Mouse (Mus musculus) adipocyte (in vitro differentiated cells): ENCODE data around the gene Zfpm1.
"Not testable (repeated sequence)": the region's sequence is repeated elsewhere in the genome, so short reads cannot be mapped to it uniquely, and the experiment has no call there.

Experiments used
- DNase-seq: peaks from one replicate; pipeline ENCODE4 v3.0.0-alpha.2; 2016; ENCODE audit warnings: low spot score

The Zfpm1 gene

DNA sequence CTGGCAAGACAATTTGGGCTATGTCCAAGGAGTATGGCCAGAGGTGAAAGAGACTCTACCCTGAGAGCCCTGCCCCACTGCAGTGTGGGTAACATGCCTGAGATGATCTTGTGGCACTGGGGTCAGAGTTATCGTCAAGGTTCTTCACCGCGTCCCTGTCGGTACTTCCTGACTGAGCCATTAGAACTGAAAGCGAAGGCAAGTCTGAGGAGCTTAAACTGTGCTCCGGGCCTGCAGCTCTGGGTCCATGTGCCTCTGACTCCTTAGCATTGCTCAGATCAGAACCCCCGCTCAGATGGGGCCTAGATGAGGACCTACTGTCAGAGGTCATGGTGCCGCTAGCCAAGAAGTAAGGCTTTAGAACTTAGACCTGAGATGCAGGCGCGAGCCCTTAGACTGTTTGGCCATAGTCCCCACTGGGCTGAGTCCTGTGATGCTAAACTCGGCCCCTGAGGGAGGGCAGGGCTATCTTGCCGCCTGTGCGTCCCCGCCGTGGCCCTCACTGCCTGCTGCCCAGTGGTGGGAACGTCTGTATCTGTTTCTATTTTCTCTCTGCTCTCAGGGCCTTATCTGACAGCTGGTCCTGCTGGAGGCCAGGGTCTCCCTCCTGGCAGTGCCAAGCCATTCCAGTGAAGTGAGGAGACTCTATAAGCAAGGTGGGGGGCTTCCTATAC is 17.8 kb downstream of the Zfpm1 start:
- DNase-seq = no peak

DNA sequence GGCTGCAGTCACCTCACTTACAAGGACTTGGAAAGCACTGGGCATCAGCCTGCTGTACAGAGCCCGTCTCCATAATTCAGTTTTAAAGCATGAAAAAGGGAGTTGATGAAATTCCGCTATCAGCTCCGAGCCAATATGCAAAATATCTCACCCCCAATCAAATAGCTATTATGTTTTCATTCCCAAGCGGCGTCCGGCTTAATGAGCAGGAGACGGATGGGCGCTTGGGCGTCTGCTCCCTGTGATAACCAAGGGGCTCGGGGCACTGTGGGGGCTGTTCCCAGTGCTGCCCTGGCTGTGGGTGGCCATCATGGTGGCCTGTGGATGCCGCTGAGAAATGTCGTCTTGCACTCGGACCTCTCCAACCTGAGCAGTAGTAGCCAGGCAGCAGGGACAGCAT is 19.1 kb downstream of the Zfpm1 start:
- no peak for DNase-seq

DNA sequence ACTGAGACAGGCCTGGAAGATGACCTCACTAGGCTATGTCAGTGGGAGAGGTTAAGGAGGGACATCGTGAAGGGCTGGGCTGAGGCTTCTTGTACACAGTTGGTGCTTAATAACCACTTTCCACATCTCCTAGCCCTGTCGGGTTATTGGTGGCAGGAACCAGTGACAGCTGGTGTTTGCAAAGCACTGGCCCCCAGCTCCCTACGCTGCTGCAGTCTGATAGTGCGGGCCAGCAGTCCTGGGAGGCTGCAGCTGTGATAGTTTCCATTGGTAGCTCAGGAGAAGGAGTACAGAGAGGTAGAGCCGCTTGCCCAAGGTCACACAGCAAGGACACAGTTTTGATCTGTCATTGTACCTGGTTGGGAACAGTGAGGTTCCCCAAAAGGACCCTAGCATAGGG is 19.9 kb downstream of the Zfpm1 start:
- no peak for DNase-seq

DNA sequence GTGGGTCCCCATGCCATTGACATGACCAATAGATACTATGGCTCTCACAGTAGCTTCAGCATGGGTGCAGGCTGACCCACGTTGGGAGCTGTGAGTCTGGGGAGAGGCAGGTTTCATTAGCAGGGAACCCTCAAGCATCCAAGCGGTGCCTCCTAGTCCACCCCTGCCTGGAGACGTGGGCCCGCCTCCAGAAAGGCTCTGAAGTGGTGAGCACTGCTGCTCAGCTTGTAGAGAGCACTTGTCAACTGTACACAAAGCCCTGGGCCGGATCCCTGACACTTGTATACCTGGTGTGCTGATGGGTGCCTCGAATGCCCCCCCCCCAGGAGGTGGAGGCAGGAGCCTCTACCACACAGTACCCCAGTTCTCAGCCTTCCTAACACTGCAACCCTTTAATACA is 21.5 kb downstream of the Zfpm1 start:
- DNase-seq = no peak

DNA sequence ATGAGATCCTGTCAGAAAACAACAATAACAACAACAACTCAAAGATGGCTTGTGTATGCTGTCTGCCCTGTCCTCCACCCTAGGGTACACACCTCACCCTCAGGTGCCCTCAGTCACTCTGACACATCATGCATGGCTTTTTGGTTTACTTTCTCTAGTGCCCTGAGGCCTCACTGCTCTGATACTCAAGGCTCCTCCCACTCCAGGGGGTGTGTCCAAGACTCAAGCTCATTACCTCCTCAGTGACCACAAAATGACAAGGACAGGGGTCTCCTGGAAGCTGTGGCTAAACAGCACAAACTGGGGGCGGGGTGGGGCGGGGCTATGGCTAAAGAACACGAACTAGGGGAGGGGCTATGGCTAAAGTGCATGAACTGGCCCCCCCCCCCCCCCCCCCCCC is 22.1 kb downstream of the Zfpm1 start:
- DNase-seq = no peak

DNA sequence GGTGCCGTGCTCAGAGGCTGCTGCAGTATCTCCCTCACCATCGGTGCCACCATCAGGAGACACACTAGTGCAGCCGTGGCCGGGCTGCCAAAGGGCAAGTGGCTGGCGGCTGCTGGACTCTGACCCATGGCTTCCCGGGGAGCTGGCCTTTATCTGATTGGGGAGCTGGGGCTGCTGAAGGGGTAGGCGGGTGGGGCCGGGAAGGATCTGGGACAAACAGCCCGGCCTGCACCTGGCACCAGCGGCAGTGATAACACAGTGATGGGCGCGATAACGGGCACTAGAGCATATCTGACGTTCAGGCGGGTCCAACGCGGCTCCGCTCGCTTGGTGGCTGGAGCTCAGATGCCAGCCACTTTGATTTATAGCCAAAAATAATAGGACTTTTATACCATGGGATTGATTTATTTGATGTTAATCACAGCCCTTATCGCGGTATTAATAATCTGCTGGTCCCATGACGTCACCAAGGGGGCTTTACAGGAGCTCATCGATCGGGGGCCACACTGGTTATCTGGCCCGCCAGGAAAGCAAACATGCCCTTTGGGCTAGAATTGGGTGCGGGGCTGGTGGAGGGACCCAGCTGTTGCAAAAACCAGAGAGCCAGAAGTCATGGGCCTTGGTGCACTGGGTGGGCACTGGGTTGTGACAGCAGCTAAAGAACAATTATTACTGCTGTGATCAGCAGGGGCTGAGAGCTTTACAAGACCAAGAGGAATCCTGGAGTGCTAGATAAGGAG is 24.9 kb downstream of the Zfpm1 start:
- DNase-seq = no peak

DNA sequence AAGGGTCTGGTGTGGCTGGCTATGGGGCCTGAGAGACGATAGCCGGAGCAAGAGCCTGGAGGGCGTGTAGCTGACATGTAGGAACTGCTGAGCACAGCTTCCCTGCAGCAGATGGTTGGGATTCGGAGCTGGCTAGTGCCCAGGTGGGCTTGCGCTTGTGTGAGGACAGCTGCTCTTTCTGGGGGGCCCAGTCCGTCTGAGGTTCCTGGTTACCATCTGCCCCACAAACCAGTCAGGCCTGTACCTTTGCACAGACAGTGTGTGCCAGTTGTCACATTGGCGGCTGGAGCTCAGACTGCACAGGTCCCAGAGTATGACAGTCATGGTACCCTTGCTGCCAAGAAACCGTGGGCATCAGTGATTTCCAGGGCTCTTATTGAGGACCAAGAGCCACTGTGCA is 25.9 kb downstream of the Zfpm1 start:
- no peak for DNase-seq

DNA sequence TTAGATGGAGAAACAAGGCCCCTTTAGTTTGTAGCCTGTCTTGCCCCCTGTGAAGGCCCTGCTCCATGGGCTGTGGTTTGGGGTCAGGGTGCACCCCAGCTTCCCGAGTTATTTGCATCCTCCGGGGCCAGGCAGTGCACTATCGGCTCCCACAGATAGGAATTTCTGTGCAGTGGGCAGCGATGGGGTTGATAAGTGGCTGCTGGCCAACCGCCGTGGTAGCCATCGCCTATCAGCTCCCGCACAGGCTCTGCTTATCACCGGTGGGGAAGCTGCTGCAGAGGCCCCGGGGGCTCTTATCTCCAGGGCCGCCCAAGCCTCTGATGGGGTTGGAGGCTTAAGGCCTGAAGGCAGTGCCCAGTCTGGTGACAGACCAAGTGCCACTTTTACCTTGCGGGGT is 27.3 kb downstream of the Zfpm1 start:
- no peak for DNase-seq

DNA sequence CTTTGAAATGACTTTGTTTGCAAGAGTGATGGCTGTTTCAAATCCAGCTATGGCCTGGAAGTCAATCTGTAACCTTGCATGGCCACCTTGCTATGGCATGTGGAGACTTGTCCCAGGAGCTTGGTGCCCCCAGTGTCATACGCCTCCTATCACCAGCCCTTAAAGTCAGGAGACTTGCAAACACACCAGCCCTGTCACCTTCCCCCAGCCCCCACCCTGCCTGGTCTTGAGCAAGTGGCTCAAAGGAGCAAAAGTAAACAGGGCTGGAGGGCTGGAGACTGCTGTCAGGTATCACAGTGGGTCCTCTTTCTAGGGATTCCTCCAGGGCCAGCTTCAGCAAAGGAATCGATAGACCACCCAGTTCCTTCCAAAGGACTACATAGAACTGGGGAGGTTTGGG is 29.2 kb downstream of the Zfpm1 start:
- no peak for DNase-seq

DNA sequence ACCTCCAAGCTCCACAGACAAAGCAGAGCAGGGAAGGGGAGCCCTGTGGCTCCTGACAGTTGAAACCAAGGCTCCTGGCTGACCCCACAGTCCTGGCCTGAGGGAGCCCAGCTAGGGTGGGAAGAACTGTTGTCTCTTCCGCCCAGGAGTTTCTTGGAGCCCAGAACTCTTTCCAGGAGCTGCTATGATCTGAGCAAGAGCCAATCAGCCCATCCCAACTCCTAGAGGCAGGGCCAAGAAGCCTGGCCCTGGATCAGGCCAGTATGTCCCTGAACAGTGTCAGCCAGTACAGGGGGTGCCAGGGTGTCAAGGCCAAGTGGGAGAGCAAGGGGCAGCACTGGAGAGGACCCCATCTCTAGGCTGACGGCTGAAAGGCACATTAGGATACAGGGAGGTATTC is 30.6 kb downstream of the Zfpm1 start:
- DNase-seq = no peak

DNA sequence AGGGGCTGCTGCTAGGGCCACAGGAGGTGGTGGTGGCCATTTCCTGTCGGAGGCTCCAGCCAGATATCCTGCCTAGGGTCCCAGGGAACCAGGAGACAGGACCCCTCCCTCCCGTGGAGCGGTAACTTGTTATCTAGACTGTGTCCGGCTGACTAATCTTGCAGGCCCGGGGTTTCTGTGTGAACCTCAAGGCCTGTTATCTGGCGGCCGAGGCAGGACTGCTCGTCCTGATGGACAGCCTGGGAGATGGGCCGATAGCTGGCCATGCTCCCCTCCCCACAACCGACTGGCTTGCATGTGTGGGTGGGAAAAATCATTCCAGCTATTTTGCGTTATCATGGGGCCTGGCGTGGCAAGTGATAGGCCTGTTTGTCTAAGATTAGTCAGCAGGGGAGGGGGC is 31.4 kb downstream of the Zfpm1 start:
- no peak for DNase-seq

DNA sequence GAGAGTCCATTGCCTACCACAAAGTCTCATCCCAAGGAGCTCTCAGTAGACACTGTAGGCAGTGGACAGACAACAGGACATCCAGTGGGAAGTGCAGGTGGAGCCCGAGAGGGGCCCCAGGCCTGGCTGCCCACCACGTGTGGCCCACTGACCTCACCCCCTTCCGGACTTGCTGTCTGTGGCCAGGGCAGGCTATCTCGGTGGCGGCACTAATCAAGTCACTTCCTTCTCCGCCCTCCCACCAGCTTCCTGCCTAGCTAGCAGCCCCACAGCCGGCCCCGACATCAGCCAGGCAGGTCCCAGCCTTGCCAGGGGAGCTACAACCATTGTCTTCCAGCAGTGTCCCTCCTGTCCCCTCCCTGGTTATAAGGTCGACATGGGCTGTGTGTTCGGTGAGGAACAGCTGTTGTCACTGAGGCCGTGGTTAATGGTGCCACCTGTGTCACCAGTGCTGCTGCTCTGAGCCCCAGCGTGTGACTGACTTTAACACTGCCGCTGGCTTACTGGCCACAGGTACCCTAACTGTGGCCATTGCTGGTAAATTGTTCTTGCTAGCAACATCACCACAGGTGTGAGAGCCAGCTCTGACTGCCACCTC is 33.1 kb downstream of the Zfpm1 start:
- DNase-seq = no peak

DNA sequence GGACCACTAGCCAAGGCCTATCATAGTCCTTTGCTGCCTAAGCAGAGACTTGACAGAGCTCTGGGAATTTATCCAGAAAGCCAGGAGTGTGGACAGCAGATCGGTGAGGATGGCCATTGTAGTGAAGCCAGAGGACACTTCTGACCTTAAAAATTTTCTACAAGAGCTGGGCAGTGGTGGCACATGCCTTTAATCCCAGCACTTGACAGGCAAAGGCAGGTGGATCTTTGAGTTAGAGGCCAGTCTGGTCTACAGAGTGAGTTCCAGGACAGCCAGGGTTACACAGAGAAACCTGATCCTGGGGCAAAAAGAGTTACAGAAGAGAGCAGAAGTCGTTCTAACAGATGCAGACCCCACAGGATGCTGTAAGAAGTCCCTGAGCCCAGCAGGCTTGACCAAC is 34.5 kb downstream of the Zfpm1 start:
- DNase-seq = no peak

DNA sequence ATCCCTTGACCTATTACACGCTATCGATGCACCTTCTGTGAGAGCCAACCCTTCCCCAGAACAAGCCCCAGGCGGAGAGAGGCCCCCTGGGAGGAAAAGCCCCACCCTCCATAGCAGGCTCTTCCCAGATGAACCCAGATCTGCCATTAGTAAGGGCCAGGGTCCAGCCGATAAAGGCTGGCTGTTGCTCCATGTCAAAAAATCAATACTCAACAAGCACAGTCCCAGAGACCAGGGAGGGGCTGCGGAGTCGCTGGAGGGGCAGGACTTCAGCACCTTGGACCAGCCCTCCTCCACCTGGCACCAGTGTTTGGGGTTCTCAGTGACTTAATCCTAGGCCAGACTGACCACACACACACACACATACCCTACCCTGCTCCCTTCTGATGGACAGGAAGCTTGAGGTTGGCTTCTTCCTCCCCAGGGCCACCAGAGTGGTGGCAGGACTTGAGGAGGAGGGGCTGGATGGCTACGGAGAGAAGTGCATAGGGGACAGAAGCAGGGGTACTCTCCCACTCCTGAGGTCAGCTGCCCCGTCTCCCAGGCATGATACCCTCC is 36.1 kb downstream of the Zfpm1 start:
- DNase-seq = no peak

DNA sequence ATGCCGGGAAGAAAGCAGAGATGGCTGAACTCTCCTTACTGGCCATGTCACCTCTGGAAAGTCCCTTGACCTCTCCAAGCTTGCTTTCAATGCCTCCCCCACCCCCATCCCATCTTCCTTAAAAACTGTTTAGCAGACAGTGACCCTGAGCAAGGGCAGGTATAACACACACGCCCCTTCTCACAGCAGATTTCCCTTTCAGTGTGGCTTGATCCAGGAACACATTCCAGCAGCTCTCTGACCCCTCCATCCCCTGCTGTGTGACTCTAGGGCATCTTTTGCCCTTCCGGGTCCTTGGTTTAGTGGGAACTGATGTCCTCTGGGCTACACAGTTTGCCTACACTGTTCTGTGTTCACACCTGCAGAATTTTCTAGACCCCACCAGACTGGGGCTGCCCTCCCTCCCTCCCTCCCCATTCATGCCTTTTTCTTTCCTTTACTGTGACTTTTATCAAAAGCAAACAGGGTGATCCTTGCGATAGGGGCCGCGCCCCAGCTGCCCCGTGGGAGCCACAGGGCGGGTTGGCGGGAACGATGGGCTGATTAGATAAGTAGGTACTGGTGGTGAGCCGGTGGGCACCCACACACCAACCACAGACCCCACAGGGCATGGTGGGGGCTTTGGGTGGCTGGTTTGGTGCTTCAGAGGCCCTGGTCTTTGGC is 37.2 kb downstream of the Zfpm1 start:
- DNase-seq = no peak

DNA sequence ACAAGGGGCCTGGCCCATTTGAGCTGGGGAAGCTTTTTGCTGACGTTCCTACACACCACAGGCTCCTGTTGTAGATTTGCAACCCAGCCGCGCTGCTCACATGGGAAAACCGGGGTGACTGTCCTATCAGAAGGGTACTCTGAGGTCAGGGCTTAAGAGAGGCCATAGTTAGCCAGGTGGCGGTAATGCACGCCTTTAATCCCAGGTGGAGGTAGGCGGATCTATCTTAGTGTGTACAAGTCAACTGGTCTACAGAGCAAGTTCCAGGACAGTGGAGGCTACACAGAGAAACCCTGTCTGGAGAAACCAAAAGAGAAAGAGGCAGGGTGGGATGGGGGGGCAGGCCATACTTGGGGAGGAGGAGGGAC is 37.8 kb downstream of the Zfpm1 start:
- no peak for DNase-seq

DNA sequence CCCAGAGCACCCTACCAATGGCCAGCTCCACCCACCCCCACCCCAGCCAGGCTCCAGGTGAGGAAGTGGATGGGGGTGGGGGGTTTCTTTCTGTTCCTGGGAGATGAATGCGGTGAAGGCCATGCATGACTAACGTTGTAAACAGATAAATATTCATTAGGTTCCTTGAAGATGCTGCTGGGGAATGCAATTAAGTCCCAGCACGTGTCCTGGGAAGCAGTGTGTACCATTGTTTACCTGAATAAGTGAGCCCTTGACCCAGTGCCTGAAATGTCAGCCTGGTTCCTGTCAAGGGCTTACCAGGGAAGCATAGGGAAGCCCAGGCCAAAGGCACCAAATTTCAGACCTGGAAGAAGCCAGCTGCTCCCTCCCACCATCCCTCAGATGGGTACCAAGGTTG is 38.6 kb downstream of the Zfpm1 start:
- DNase-seq = no peak

DNA sequence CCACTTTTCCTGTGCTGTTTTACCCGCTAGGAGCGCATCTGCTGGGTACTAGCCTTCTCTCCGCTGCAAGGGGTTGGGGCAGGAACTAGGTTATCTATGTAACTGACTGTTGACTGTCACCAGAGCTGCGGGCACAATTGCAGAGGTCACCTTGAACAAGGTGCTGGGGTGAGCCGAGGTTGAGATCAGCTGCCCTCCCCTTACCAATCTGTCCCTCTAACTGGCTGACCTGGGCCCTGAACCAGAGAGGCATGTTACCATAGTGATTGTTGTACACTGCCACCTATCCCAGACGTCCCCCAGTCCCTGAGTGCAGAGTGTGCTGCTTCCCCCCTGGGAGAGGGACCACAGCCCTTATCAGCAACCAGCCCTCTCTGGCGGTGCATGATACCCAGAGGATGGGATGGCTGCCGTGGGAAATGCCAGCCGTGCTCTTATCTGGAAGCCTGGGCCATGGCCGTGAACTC is 39.5 kb downstream of the Zfpm1 start:
- no peak for DNase-seq

DNA sequence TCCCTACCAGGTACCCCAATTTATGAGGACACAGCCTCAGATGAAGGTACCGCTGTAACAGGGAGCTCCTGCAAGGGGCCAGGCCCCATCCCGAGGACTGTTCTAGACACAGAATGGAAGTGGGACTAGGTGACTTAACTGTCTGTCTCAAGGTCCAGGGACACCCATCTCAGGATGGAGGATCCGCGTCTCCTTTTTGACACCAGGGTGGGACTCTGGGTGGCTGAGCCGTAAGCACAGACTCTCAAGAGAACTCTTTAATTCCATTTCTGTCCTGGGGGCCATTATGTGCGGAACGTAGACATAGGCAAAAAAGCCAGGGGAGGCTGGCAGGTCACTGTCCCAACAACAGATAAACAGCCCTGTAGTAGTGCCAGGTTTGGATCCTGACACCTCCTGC is 40.2 kb downstream of the Zfpm1 start:
- DNase-seq = no peak

DNA sequence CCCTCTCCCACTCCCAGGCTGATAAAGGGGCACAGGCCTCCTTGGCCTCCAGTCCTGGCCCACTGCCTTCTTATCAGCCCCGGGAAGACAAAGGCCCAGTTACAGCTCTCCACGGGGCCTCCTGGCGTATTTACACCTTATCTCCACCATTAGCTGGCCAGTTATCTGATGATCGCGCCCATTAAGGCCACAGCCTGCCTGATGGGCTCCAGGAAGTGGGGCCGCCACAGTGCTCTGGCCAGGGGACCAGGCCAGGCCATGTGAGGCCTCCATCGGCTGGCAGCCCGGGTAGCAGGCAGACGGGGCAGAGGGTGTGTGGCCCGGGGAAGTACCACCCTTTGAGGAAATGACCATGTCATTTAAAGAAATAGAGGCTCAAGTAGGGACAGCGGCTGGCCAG is 40.9 kb downstream of the Zfpm1 start:
- no peak for DNase-seq

DNA sequence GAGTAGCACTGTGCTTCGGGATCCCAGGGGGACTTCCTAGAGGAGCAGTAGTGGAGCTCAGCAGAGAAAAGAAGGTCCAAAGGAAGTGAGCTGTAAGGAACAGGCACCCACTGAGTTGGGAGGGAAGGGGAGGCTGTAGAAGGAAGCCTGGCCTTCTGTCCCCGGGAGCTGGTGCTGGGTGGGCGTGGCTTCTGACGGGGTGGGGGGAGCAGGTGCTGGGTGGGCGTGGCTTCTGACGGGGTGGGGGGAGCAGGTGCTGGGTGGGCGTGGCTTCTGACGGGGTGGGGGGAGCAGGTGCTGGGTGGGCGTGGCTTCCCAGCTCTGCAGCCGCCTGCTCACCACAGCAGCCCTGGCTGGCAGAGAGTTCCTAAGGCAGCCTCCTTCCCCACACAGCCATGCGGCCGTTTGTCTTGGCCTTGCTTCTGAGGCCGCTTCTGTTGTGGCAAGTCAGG is 42.0 kb downstream of the Zfpm1 start:
- DNase-seq = not testable (repeated sequence)

DNA sequence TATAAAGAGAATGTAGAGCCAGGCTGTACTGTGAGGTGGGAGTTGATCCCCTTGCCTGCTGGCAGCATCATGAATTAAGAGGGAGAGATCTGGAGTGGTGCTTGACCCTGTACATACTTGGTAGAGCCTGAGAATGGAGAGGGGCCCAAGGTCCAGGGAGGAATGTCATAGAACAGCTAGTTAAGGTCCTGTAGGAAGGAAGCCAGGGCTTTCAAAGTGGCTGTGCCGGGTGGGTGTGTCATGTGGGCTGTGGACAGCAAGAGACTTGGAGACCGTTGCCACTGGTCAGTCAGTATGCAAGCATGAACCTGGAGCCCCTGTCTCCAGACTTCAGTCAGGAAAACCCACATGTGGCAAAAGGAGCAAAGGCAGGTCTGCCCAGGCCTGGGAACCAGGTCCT is 43.3 kb downstream of the Zfpm1 start:
- no peak for DNase-seq

DNA sequence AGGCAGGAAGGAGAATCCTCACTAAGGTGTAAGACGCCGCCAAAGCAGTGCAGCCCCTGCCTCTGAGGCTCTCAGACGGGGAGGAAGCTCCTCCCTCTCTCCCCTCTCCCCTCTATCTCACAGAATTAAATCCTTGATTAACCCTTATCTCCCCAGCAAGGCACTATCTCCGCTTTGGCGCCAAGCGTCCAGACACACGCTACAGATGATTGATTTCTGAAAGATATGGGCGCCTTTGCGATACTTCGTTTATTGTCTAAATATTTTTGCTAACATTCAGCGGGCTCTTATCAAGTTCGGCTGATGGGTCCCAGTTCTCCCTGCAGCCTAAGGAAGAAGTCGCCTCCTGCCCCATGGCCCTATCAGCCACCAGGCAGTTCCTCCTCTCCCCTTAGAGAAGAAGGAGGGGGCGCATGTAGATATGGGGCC is 44.2 kb downstream of the Zfpm1 start:
- DNase-seq = no peak
